Mouse (Mus musculus): Measurements from ENCODE around the gene Epm2a.

DNA sequence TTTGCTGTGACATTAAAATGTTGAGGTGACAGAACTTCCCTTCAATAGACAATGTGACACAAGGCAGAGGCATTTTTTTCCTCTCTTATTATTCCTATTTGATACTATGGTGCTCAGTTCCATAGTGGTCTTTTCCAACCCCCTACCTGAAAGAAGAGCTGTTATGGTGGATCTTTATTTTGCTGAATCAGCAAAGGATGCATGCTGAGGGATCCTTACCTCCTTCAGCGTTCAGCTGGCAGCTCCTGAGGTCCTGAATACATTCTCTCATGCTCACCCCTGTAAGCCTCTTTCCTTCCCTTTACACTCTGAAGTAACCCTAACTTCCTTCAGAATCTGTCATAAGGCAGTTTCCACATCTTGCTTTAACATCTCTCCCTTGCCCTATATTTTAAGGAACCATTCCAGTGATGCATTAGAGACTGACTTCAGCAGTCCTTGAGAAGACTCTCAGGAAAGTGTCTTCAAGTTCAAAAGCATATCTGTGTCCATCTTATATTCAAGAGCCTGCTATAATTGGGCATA is 23.7 kb upstream of the Epm2a start:
- no peak for TF ChIP-seq POLR2A (IDR thresholded peaks at IDR 0.05; ENCODE audit: extremely low read depth, insufficient read depth, low read length)
- TF ChIP-seq CTCF (IDR thresholded peaks at IDR 0.05; ENCODE audit: low read depth, low read length): no peak

All from liver, adult 2 months (tissue).